Mouse (Mus musculus) sigmoid colon, adult 10 weeks (tissue): Measurements from ENCODE around the gene Sphk1. TPM values are rescaled to one million over a fixed set of nuclear protein-coding genes. Genes with fewer than 3 reads are reported as not detected.

ENCODE experiments used
- polyA plus RNA-seq: library from polyadenylated mRNA; stranded (reverse); fragments of 350-450 nt; fragmentation: Illumina TruSeq; extraction: RNeasy Lipid Tissue Mini Kit (QIAGEN cat#74804); gene quantifications from one replicate; pipeline ENCODE4 v1.2.3, GENCODE M21; 2014; ENCODE audit warnings: low read depth, low replicate concordance

The Sphk1 gene
- polyA plus RNA-seq = not detected

DNA sequence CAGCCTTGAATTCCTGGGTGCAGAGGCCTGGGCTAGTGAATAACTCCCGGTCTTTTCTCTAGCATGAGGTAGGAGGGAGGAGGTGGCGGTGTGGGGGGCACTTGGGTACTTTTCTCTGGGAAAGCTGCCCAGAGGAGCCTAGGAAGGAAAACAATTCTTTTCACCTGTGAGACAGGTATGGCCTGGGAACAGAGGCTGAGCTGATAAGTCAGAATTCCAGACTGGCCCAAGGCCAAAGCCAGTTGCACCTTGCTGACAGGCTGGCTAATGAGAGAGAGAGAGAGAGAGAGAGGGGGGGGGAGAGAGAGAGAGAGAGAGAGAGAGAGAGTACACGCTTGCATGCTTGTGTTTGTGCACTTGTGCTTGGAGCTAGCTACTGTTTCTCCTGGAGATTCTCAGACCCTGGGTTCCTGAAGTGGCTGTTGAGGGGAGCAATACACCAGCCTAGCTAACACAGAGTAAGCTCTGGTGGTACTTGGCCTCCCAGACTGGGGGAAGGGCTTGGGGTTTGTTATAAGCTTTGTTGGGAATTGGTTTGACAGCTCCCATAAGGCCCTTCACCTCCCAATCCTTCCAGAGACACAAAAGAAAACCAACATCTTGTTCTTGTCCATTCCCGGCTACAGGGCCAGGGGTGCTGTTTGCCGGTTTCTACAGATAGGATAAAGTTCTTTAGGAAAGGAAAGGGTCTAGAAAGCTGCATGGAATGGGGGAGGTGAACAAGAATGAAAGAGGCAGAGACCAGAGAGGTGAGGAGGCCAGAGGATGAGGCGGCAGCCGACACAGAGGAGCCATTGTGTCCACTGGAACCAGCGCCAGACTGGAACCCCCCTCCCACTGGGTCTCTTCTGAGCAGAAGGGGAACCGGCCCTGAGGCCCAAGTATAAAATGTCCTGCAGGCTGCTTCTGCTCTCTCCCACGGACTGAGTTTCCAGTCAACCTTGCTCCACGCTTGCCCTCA lies at the start of gene Sphk1:
Sphk1 (plus strand) TSS at position 739 of the 961 bp plus-strand sequence.

DNA sequence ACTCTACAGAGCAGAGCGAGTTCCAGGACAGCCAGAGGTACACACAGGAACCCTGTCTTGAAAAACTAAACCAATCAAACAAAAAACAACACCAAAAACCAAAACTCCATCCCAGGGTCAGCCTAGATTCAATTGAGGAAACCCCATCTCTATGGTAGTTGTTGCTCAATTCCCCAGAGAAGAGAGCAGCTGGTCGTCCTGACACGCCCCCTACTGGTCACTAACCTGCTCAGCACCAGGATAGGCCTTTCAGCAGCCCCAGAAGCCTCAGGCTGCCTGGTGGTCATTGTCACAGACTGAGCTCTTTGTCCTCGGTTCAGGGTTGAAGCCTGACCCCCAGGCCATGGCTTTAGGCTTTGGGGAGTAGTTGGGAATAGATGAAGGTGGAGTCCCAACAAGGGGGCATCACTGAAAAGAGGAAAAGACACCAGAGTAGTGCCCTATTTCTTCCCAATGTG lies 36.9 kb upstream of the Sphk1 start, which contains the start of gene Prpsap1:
Prpsap1 (minus strand) TSS at position 408 of the 458 bp plus-strand sequence.

DNA sequence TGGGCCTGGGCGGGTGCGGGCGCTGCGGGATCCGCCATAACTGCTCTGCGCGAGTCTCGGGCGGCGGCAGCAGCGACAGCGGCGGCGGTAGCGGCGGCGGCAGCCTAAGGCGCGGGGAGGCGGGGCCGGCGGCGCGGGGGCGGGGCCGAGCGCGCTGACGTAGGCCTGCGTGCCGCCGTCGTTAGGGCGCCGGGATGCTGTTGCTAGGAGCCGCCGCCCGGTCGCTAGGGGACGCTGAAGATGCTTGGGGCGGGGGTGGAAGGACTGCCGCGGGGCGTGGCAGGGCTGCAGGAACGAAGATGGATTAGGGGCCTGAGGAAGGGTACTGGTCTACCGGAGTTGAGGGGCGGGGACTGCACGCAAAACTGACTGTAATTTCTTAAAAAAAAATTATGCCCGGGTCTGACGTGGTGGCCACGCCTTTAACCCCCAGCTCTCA lies 50.7 kb downstream of the Sphk1 start, which contains the start of gene Ube2o:
Ube2o (minus strand) TSS at position 72 of the 439 bp plus-strand sequence.

Other genes starting within 250 kb of the Sphk1 start
- gene Galr2, start 250.0 kb upstream of the Sphk1 start, polyA plus RNA-seq = not detected
- gene Exoc7, start 223.7 kb upstream of the Sphk1 start, polyA plus RNA-seq = 8.8 TPM
- not detected for gene Foxj1, start 195.5 kb upstream of the Sphk1 start, polyA plus RNA-seq
- 0.76 TPM for gene Rnf157, start 117.9 kb upstream of the Sphk1 start, polyA plus RNA-seq
- 18.4 TPM for gene Ubald2, start 96.8 kb upstream of the Sphk1 start, polyA plus RNA-seq
- gene Qrich2, start 64.7 kb upstream of the Sphk1 start, polyA plus RNA-seq = not detected
- gene Prpsap1, start 36.7 kb upstream of the Sphk1 start, polyA plus RNA-seq = 45.0 TPM
- 1.8 TPM for gene Ube2o, start 50.5 kb downstream of the Sphk1 start, polyA plus RNA-seq
- gene Aanat, start 55.5 kb downstream of the Sphk1 start, polyA plus RNA-seq = not detected
- 0.16 TPM for gene Rhbdf2, start 96.1 kb downstream of the Sphk1 start, polyA plus RNA-seq
- not detected for gene Prcd, start 122.6 kb downstream of the Sphk1 start, polyA plus RNA-seq
- gene Cygb, start 123.4 kb downstream of the Sphk1 start, polyA plus RNA-seq = 1.2 TPM
- gene St6galnac1, start 244.6 kb downstream of the Sphk1 start, polyA plus RNA-seq = not detected